Mouse (Mus musculus): ENCODE measurements around the gene Zfp94. TPM values are rescaled to one million over a fixed set of nuclear protein-coding genes. Genes with fewer than 3 reads are reported as not detected.

Zfp94 gene
- total and polyA plus RNA-seq, 3 experiments, result 1.9 to 3.8 (median 2.7) TPM

DNA sequence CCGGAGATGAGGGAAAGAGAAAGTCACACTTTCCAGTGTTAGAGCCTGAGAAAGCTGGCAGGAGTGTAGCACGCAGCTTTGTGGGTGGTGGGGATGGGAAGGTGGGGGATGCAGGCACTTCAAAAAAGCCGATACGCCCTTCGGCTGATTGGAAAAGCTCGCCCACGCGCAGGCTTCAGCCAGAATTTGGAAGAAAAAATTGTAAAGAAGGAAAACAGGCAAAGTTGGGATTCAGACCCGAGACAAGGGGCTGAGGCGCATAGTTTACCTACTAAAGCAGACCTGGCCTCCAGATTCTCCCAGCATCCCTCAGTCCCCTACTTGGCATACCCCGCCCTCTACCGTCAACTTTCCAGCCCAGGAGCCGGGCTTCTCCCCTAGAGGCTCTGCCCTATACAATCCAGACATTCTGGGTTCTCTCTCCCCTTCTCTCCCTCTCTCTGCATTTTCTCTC lies 9.2 kb upstream of the Zfp94 start:
- 6% methylated on average over 13 of the region's 13 CpGs for WGBS

GRCm38 (mm10) chr7:24325197-24325596 lies 8.7 kb upstream of the Zfp94 start:
- H3K27me3 ChIP-seq (ENCODE audit: control insufficient read depth, insufficient read depth, low read length), result no peaks in the 10 kb centered on the region
- H3K36me3 ChIP-seq (ENCODE audit: control insufficient read depth, insufficient read depth, low read length), result no peaks in the 10 kb centered on the region
- H3K27ac ChIP-seq, result no peak overlapping the region
- no peaks in the 10 kb centered on the region for H3K79me2 ChIP-seq (replicated peaks; ENCODE audit: control insufficient read depth, insufficient read depth, low read length)
- no peak overlapping the region for H3K4me3 ChIP-seq
- intact Hi-C loops (cut with DNase I), result no loop called here
- H3K9ac ChIP-seq (ENCODE audit: low read depth, low read length), result no peak overlapping the region
- DNase-seq, result no peak
- no peaks in the 10 kb centered on the region for H3K4me1 ChIP-seq (ENCODE audit: control insufficient read depth, insufficient read depth, low read length)
- no peak for TF ChIP-seq CTCF (IDR thresholded peaks at IDR 0.05)
- no peak for TF ChIP-seq POLR2A (IDR thresholded peaks at IDR 0.05; ENCODE audit: insufficient read depth, low read depth, low read length)
- no peak for TF ChIP-seq EP300 (IDR thresholded peaks at IDR 0.05; ENCODE audit: insufficient read depth, low read depth, low read length)
- WGBS, result 87% methylated on average over 6 of the region's 6 CpGs

More for the DNA sequence above, 9.2 kb upstream of the Zfp94 start:
- Histone ChIP-seq H3K9ac (ENCODE audit: low read depth, low read length) (no peak overlapping the region), H3K27ac (no peak overlapping the region), H3K36me3 (ENCODE audit: control insufficient read depth, insufficient read depth, low read length) (no peaks in the 10 kb centered on the region), H3K27me3 (ENCODE audit: control insufficient read depth, insufficient read depth, low read length) (no peaks in the 10 kb centered on the region), H3K4me3 (no peak overlapping the region), H3K4me1 (ENCODE audit: control insufficient read depth, insufficient read depth, low read length) (no peaks in the 10 kb centered on the region), H3K79me2 (replicated peaks; ENCODE audit: control insufficient read depth, insufficient read depth, low read length) (no peaks in the 10 kb centered on the region)
- intact Hi-C loops (cut with DNase I), result no loop called here
- TF ChIP-seq EP300 (IDR thresholded peaks at IDR 0.05; ENCODE audit: insufficient read depth, low read depth, low read length) (no peak), CTCF (IDR thresholded peaks at IDR 0.05) (no peak), POLR2A (IDR thresholded peaks at IDR 0.05; ENCODE audit: insufficient read depth, low read depth, low read length) (no peak)
- no peak for DNase-seq

- TF ChIP-seq POLR2A (IDR thresholded peaks at IDR 0.05; ENCODE audit: insufficient read depth, low read depth, low read length) (no peak), EP300 (IDR thresholded peaks at IDR 0.05; ENCODE audit: insufficient read depth, low read depth, low read length) (no peak), CTCF (IDR thresholded peaks at IDR 0.05) (no peak)
- H3K4me1 ChIP-seq (ENCODE audit: control insufficient read depth, insufficient read depth, low read length), result no peaks in the 10 kb centered on the region
- H3K36me3 ChIP-seq (ENCODE audit: control insufficient read depth, insufficient read depth, low read length), result no peaks in the 10 kb centered on the region
- H3K9ac ChIP-seq (ENCODE audit: low read depth, low read length), result no peak overlapping the region
- intact Hi-C loops (cut with DNase I), result no loop called here
- no peak overlapping the region for H3K27ac ChIP-seq
- WGBS, result 63% methylated on average over 4 of the region's 4 CpGs
- no peaks in the 10 kb centered on the region for H3K79me2 ChIP-seq (replicated peaks; ENCODE audit: control insufficient read depth, insufficient read depth, low read length)
- H3K27me3 ChIP-seq (ENCODE audit: control insufficient read depth, insufficient read depth, low read length), result no peaks in the 10 kb centered on the region
- H3K4me3 ChIP-seq, result no peak overlapping the region
- DNase-seq, result no peak
Observed at GRCm38 (mm10) chr7:24322593-24322992, 6.1 kb upstream of the Zfp94 start.

DNA sequence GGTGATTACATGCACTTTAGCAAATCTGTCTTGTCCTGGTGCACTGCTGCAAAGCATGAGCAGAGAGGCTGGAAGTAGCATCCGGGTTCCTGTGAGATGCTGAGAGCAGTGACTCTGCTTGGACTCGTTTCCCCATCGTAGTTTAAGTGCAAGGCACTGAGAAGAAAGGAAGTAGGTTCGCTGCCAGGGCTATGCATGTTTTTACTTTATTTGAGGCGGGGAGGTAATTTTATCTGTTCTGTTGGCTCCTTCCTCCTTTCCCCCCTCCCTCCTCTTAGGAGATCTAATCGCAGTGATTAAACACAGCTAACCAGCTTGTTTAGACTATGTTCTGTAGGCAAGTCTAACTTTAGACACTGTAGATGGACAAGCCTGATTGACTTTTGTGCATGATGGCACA lies 2.5 kb upstream of the Zfp94 start:
- Histone ChIP-seq H3K4me3 (no peak overlapping the region), H3K27ac (no peak overlapping the region), H3K27me3 (ENCODE audit: control insufficient read depth, insufficient read depth, low read length) (no peaks in the 10 kb centered on the region), H3K4me1 (ENCODE audit: control insufficient read depth, insufficient read depth, low read length) (peaks cover 5% of the 10 kb centered on the region), H3K9ac (ENCODE audit: low read depth, low read length) (no peak overlapping the region), H3K36me3 (ENCODE audit: control insufficient read depth, insufficient read depth, low read length) (no peaks in the 10 kb centered on the region), H3K79me2 (replicated peaks; ENCODE audit: control insufficient read depth, insufficient read depth, low read length) (no peaks in the 10 kb centered on the region)
- intact Hi-C loops (cut with DNase I), result loop anchor here (5.0 kb wide), 4 partner anchors 68 to 568 kb away; partner anchors contain the start of genes Pinlyp and Xrcc1
- WGBS, result 45% methylated on average over 6 of the region's 6 CpGs
- no peak for TF ChIP-seq CTCF (IDR thresholded peaks at IDR 0.05)
- no peak for TF ChIP-seq EP300 (IDR thresholded peaks at IDR 0.05; ENCODE audit: insufficient read depth, low read depth, low read length)
- TF ChIP-seq POLR2A (IDR thresholded peaks at IDR 0.05; ENCODE audit: insufficient read depth, low read depth, low read length), result no peak
- DNase-seq, result no peak

GRCm38 (mm10) chr7:24315726-24316566 lies 520 bp downstream of the Zfp94 start:
- intact Hi-C loops (cut with DNase I), result loop anchor here (1.0 to 5.0 kb wide), 7 partner anchors 47 to 571 kb away; partner anchors contain the start of genes Pinlyp, Xrcc1, Zfp108 and Zfp235
- H3K27ac ChIP-seq, result peak overlapping the region; percentile 73

GRCm38 (mm10) chr7:24300771-24301282 lies 15.6 kb downstream of the Zfp94 start, which contains the start of gene Zfp61:
TSS of gene Zfp61 (minus strand) at chr7:24301232.
- Histone ChIP-seq H3K27me3 (ENCODE audit: control insufficient read depth, insufficient read depth, low read length) (no peaks in the 10 kb centered on the region), H3K4me1 (ENCODE audit: control insufficient read depth, insufficient read depth, low read length) (no peaks in the 10 kb centered on the region; the same call in 1 of the 2 replicates), H3K27ac (no peak within 1 kb of the TSS), H3K36me3 (ENCODE audit: control insufficient read depth, insufficient read depth, low read length) (no peaks in the 10 kb centered on the region), H3K79me2 (replicated peaks; ENCODE audit: control insufficient read depth, insufficient read depth, low read length) (no peaks in the 10 kb centered on the region), H3K4me3 (peak within 1 kb of the TSS; percentile 76), H3K9ac (ENCODE audit: low read depth, low read length) (no peak within 1 kb of the TSS)
- DNase-seq, result peak; percentile 37 to 42
- intact Hi-C loops (cut with DNase I), result no loop called here
- 5% methylated on average over 13 of the region's 13 CpGs for WGBS
- TF ChIP-seq CTCF (IDR thresholded peaks at IDR 0.05) (no peak), POLR2A (IDR thresholded peaks at IDR 0.05; ENCODE audit: insufficient read depth, low read depth, low read length) (peak; percentile 43; the same call in 1 of the 2 replicates)

More at GRCm38 (mm10) chr7:24315726-24316566, 520 bp downstream of the Zfp94 start:
- Histone ChIP-seq H3K4me3 (peak overlapping the region; percentile 74), H3K4me1 (ENCODE audit: control insufficient read depth, insufficient read depth, low read length) (peaks cover 5% of the 10 kb centered on the region), H3K27me3 (ENCODE audit: control insufficient read depth, insufficient read depth, low read length) (no peaks in the 10 kb centered on the region), H3K36me3 (ENCODE audit: control insufficient read depth, insufficient read depth, low read length) (no peaks in the 10 kb centered on the region), H3K79me2 (replicated peaks; ENCODE audit: control insufficient read depth, insufficient read depth, low read length) (no peaks in the 10 kb centered on the region), H3K9ac (ENCODE audit: low read depth, low read length) (peak overlapping the region; percentile 73)
- WGBS, result 29% methylated on average over 29 of the region's 29 CpGs
- DNase-seq, result no peak
- TF ChIP-seq EP300 (IDR thresholded peaks at IDR 0.05; ENCODE audit: insufficient read depth, low read depth, low read length), result no peak
- no peak for TF ChIP-seq POLR2A (IDR thresholded peaks at IDR 0.05; ENCODE audit: insufficient read depth, low read depth, low read length)
- no peak for TF ChIP-seq CTCF (IDR thresholded peaks at IDR 0.05)

All from heart, adult 2 months (tissue).